Mouse (Mus musculus) gastrocnemius, adult 2 months (tissue): ENCODE data around the gene Ankrd13c. TPM values are rescaled to one million over a fixed set of nuclear protein-coding genes. Genes with fewer than 3 reads are reported as not detected.
A peak's percentile ranks its signal among the peaks of the same experiment; 100 is the strongest.

Experiments
- DNase-seq: peaks from one replicate; pipeline ENCODE4 v3.0.0; 2022
- H3K27ac ChIP-seq: fragments of 200-600 bp; 2 replicates; pipeline ENCODE4 v1.8.1; 2022; ENCODE audit warnings: mild to moderate bottlenecking
- H3K4me3 ChIP-seq: fragments of 200-600 bp; 2 replicates; pipeline ENCODE4 v1.8.1; 2022; ENCODE audit warnings: mild to moderate bottlenecking, moderate library complexity
- CTCF ChIP-seq: fragments of 200-600 bp; IDR thresholded peaks from 2 replicates; pipeline ENCODE4 v1.8.1; 2022; ENCODE audit warnings: antibody characterized with exemption, mild to moderate bottlenecking, moderate library complexity
- intact Hi-C: fragments of 180-260 bp; cut with DNase I; formaldehyde crosslinking; loops from one replicate; pipeline ENCODE4 v1.15.1; 2025
- long read RNA-seq, 2 experiments: library from polyadenylated mRNA; stranded (forward); transcript quantifications; one replicate each; pipeline ENCODE4 v2.0.0; 2021
- total RNA-seq, 2 experiments: library from RNA; stranded (reverse); gene quantifications; 2 replicates each; pipeline ENCODE4 v1.2.3; 2021

The Ankrd13c gene
- total RNA-seq: 10 to 100 TPM; 25.4 to 30.0 TPM
- long read RNA-seq, experiment 1, transcript Ankrd13c-201 (13 exons, 3,903 nt): major isoform, 44 of 53 reads
- long read RNA-seq, experiment 1, partial matches to known transcripts: 1 of 53 reads
- long read RNA-seq, experiment 1, other reads (novel, unspliced or antisense): 5 of 53 reads
- long read RNA-seq, experiment 2, transcript Ankrd13c-201 (13 exons, 3,903 nt): major isoform, 47 of 52 reads
- long read RNA-seq, experiment 2, partial matches to known transcripts: 1 of 52 reads
- long read RNA-seq, experiment 2, other reads (novel, unspliced or antisense): 3 of 52 reads

GRCm38 (mm10) chr3:157946843-157947358 is at the start of gene Ankrd13c:
Gene Ankrd13c, plus strand, starts transcription at chr3:157947239.
- H3K4me3 ChIP-seq: peak within 1 kb of the TSS; percentile 98
- H3K27ac ChIP-seq: peak within 1 kb of the TSS; percentile 99
- no peak for TF ChIP-seq CTCF
- intact Hi-C loops: loop anchor here (1.0 kb wide), 2 partner anchors 22 to 89 kb away; partner anchors contain the start of genes Cth, Lrrc40 and Srsf11
- peak; percentile 94 for DNase-seq

GRCm38 (mm10) chr3:157897645-157898044 is 49.4 kb upstream of the Ankrd13c start:
- H3K27ac ChIP-seq: no peak overlapping the region
- H3K4me3 ChIP-seq: no peak overlapping the region
- no peak for DNase-seq
- no peak for TF ChIP-seq CTCF
- intact Hi-C loops: no loop called here

- intact Hi-C loops: no loop called here
- no peak for TF ChIP-seq CTCF
- DNase-seq: no peak
- Histone ChIP-seq H3K27ac (no peak overlapping the region), H3K4me3 (no peak overlapping the region)
These were observed 47.1 kb upstream of the Ankrd13c start for GRCm38 (mm10) chr3:157899986-157900385.

- H3K27ac ChIP-seq: no peak overlapping the region
- DNase-seq: no peak
- intact Hi-C loops: no loop called here
- no peak for TF ChIP-seq CTCF
- H3K4me3 ChIP-seq: no peak overlapping the region
These were observed 45.3 kb upstream of the Ankrd13c start for GRCm38 (mm10) chr3:157901721-157902120.

- no peak for TF ChIP-seq CTCF
- Histone ChIP-seq H3K27ac (no peak overlapping the region), H3K4me3 (no peak overlapping the region)
- intact Hi-C loops: no loop called here
- DNase-seq: no peak
These were observed 38.9 kb upstream of the Ankrd13c start for GRCm38 (mm10) chr3:157908166-157908565.

GRCm38 (mm10) chr3:157910262-157910661 is 36.8 kb upstream of the Ankrd13c start:
- no peak for DNase-seq
- no peak overlapping the region for H3K4me3 ChIP-seq
- intact Hi-C loops: no loop called here
- no peak for TF ChIP-seq CTCF
- H3K27ac ChIP-seq: no peak overlapping the region

GRCm38 (mm10) chr3:157912155-157912554 is 34.9 kb upstream of the Ankrd13c start:
- Histone ChIP-seq H3K4me3 (no peak overlapping the region), H3K27ac (no peak overlapping the region)
- intact Hi-C loops: no loop called here
- no peak for TF ChIP-seq CTCF
- DNase-seq: no peak

- no peak for DNase-seq
- Histone ChIP-seq H3K4me3 (no peak overlapping the region), H3K27ac (no peak overlapping the region)
- TF ChIP-seq CTCF: no peak
- intact Hi-C loops: no loop called here
These were observed 30.7 kb upstream of the Ankrd13c start for GRCm38 (mm10) chr3:157916336-157916735.

GRCm38 (mm10) chr3:157921376-157921775 is 25.7 kb upstream of the Ankrd13c start:
- no peak for DNase-seq
- H3K27ac ChIP-seq: no peak overlapping the region
- no peak overlapping the region for H3K4me3 ChIP-seq
- intact Hi-C loops: loop anchor here (5.0 kb wide), 1 partner anchor 111 kb away; no protein-coding TSS in a partner anchor
- no peak for TF ChIP-seq CTCF

- Histone ChIP-seq H3K27ac (no peak overlapping the region), H3K4me3 (no peak overlapping the region)
- intact Hi-C loops: loop anchor here (5.0 kb wide), 1 partner anchor 109 kb away; no protein-coding TSS in a partner anchor
- TF ChIP-seq CTCF: no peak
- DNase-seq: no peak
These were observed 23.7 kb upstream of the Ankrd13c start for GRCm38 (mm10) chr3:157923268-157923835.

GRCm38 (mm10) chr3:157924692-157925328 is 22.2 kb upstream of the Ankrd13c start, which contains the start of gene Cth:
Gene Cth, minus strand, starts transcription at chr3:157925077.
- Histone ChIP-seq H3K4me3 (peak within 1 kb of the TSS; percentile 74), H3K27ac (peak within 1 kb of the TSS; percentile 94)
- TF ChIP-seq CTCF: no peak
- peak; percentile 95 for DNase-seq
- intact Hi-C loops: loop anchor here (1.0 to 5.0 kb wide), 2 partner anchors 21 to 107 kb away; no protein-coding TSS in a partner anchor

- TF ChIP-seq CTCF: no peak
- no peak for DNase-seq
- intact Hi-C loops: loop anchor here (1.0 kb wide), 1 partner anchor 20 kb away; no protein-coding TSS in a partner anchor
- Histone ChIP-seq H3K27ac (peak overlapping the region; percentile 94; the same call in 1 of the 2 replicates), H3K4me3 (peak overlapping the region; percentile 19; the same call in 1 of the 2 replicates)
These were observed 21.1 kb upstream of the Ankrd13c start for GRCm38 (mm10) chr3:157925706-157926510.
